Mouse (Mus musculus): ENCODE results near the gene Rabggtb.

DNA sequence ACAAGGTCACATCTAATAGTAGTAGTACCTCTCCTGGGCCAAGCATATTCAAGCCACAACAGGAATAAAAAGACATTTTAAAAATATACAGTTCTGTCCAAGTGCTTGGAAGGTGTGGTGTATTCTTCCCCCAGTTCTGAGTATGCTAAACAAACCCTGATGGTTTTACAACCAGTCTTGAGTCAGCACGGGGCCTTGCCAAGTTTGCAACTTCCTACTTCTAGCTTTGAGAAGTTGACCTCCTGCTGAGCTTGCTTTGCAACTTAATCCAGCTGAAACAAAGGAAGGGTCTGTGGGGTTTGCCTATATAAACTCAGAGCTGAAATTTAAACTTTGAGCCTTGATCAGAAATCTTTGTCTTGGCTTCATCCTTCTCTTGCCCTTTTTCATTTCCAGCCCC, 4.4 kb upstream of the Rabggtb start:
- TF ChIP-seq EP300 (IDR thresholded peaks at IDR 0.05; ENCODE audit: low read depth) = no peak
- TF ChIP-seq CTCF (IDR thresholded peaks at IDR 0.05; ENCODE audit: low read depth) = no peak

All from heart, postnatal 0 days (tissue).